Mouse (Mus musculus) megakaryocyte, adult 5-6 weeks (primary cell): ENCODE measurements at regions not wholly inside any gene's neighbourhood (a gene's known extent, or its start where the extent isn't known, plus 50 kb on each side); places are given as distances from the start of the nearest gene placed in this dataset.

Experiments
- ATAC-seq: 2 replicates; pipeline ENCODE4 v1.8.0; 2016; ENCODE audit warnings: mild to moderate bottlenecking, inconsistent platforms; ENCODE audit not compliant: poor library complexity, severe bottlenecking

DNA sequence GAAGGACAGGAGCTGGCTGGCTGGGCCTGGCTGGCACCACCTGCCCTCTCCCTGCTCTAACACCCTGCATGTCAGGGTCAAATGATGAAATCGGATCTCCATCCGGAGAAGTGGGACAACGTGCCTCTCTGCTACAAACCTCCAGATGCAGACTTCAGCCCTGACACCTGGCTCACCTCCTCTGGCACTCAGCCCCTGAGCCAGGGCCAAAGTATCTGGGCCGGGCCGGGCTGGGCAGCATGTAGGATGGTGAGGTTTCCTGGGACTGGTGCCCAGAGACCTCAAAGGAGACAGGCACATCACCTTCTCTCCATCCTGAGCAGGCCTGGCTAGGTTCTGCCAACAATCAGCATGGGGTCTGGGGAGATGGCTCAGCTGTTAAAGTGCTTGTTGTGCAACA lies 113.5 kb downstream of the Tfcp2l1 start:
- ATAC-seq = no peak

- ATAC-seq = no peak
Measured at GRCm38 (mm10) chr1:118748196-118748595, 120.5 kb downstream of the Tfcp2l1 start.

GRCm38 (mm10) chr1:118752869-118753268 lies 125.1 kb downstream of the Tfcp2l1 start:
- ATAC-seq = no peak

DNA sequence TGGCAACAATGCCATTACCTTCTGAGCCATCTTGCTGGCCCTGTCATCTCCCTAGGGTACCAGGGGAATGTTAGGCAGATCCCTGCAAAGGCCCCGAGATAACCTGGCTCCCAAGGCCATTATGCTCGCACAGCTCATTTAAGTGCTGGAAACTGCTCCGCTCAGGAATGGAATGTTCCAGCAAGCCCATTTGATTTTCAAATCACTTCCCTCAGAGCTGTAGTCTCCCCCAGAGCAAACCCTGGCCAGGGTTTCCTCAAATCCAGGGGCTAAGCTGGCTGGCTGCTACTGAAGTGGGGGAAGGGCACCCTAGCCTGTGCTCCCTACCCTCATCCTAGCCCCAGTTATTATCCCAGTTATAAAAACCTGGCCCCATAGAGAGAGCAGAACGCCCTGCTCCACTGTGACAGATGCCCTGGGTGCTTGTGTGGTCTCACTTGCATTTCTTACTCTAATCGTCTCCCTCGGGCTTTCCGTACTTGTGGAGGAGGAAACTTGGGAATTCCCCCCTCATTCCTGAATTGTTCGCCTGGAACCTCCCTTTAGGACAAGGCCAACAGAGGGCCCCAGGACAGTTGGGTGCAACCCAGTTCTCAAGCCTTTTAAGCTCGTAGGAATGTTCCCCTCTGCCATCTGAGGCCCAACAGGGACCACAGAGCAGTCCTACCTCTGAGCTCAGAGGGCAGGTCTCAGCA lies 128.6 kb downstream of the Tfcp2l1 start:
- no peak for ATAC-seq

- ATAC-seq = no peak
Measured at GRCm38 (mm10) chr1:118757340-118758030, 129.7 kb downstream of the Tfcp2l1 start.

DNA sequence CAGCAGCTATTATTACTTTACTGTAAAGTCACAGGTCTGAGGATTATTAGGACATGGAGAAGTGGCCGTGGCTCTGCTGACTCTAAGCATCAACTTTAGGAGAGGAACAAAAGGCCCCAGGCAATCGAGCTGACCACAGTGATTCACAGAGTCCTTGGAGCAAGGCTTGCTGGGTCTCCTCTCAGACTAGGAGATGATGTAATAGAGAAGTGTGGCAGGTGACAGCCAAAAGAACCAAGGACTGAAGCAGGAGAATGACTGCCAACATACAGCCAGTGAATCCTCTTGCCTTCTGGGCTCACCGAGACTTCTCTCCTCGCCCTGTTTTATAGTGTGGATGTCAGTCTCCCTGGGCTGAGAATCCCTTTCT lies 130.3 kb downstream of the Tfcp2l1 start:
- ATAC-seq = no peak

GRCm38 (mm10) chr1:118759141-118759932 lies 131.6 kb downstream of the Tfcp2l1 start:
- ATAC-seq = peak; percentile 47; the same call in 1 of the 2 replicates

DNA sequence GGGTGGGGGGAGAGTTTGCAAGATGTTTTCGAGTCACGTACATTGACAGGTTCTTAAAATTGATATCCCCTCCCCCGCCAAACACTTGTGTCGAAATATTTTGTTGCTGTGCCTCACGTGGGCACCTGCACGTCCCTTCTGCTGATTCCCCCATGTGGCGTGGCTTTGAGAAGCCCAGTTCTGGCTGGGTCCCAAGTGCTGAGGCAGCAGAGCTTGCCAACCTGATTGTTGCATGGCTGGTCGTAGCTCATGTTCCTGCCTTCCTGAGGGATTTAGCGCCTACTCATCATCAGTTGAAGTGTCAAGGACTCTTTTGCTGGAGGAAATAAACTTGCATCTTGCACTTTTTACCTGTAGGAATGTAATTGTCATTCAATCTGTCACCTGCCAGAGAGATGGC lies 137.8 kb downstream of the Tfcp2l1 start:
- ATAC-seq = no peak

DNA sequence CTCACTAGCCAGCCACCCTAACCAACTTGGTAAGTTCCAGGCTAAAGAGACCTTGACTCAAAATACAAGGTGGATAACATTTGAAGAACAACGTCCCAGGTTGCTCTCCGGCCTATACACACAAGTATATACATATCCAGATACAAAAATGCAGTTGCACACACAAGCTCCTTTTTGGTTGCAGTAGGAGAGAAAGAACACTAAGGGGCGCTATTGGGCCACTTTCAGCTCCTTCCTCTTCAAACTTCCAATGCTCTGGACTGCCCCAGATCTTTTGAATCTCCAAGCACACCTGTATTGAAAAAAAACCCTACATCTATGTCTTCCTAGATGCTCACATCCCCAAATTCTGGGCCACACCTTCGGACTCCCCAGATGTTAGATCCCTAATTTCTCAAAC lies 141.1 kb downstream of the Tfcp2l1 start:
- ATAC-seq = no peak

GRCm38 (mm10) chr1:118772261-118772660 lies 144.5 kb downstream of the Tfcp2l1 start:
- ATAC-seq = peak; percentile 73

- no peak for ATAC-seq
Measured at GRCm38 (mm10) chr1:118776594-118777441, 149.1 kb downstream of the Tfcp2l1 start.
